Mouse (Mus musculus) kidney, adult 2 months (tissue): ENCODE results near the gene Ankrd27. TPM values are rescaled to one million over a fixed set of nuclear protein-coding genes. Genes with fewer than 3 reads are reported as not detected.

Experiments used
- DNase-seq: peaks from one replicate; pipeline ENCODE4 v3.0.0; 2021
- H3K27ac ChIP-seq: fragments of 200-500 bp; 2 replicates; pipeline ENCODE4 v1.5.1; 2012; ENCODE audit warnings: low read depth, low read length, control low read depth, inconsistent platforms; ENCODE audit not compliant: insufficient read depth
- H3K27me3 ChIP-seq: fragments of 200-500 bp; replicated peaks from 2 replicates; pipeline ENCODE4 v1.6.1; 2012; ENCODE audit warnings: mild to moderate bottlenecking, moderate library complexity, low read length, inconsistent platforms; ENCODE audit not compliant: control insufficient read depth, insufficient read depth
- H3K36me3 ChIP-seq: fragments of 200-500 bp; 2 replicates; pipeline ENCODE4 v1.6.1; 2012; ENCODE audit warnings: mild to moderate bottlenecking, moderate library complexity, low read length, inconsistent platforms; ENCODE audit not compliant: control insufficient read depth, insufficient read depth
- H3K4me1 ChIP-seq: fragments of 200-500 bp; 2 replicates; pipeline ENCODE4 v1.6.1; 2011; ENCODE audit warnings: low read length; ENCODE audit not compliant: control insufficient read depth, insufficient read depth
- H3K4me3 ChIP-seq: fragments of 200-500 bp; 2 replicates; pipeline ENCODE4 v1.5.1; 2011; ENCODE audit warnings: mild to moderate bottlenecking, low read depth, low read length, control low read depth; ENCODE audit not compliant: insufficient read depth
- CTCF ChIP-seq: fragments of 200-500 bp; conservative IDR thresholded peaks from 2 replicates; pipeline ENCODE4 v1.5.1; 2011; ENCODE audit warnings: low read depth, mild to moderate bottlenecking, control low read depth, low read length, moderate library complexity, mixed read lengths; ENCODE audit not compliant: insufficient read depth, insufficient read length
- POLR2A ChIP-seq: fragments of 200-500 bp; IDR thresholded peaks from one replicate; pipeline ENCODE4 v1.6.1; 2011; ENCODE audit warnings: low read depth, low read length, control low read depth
- WGBS: fragments of 180-500 bp; shearing (Covaris S2); methylation state at CpG from one replicate; pipeline ENCODE4 v1.1.7; 2018; 5-methylcytosine and 5-hydroxymethylcytosine counted together
- polyA plus RNA-seq: library from polyadenylated mRNA; depleted of rRNA; stranded (reverse); fragments of >200 nt; gene quantifications from 2 replicates; pipeline ENCODE4 v1.2.3, GENCODE M21; 2012; rRNA removed

Ankrd27 gene
- polyA plus RNA-seq = 18.3 and 19.1 TPM in 2 replicates

DNA sequence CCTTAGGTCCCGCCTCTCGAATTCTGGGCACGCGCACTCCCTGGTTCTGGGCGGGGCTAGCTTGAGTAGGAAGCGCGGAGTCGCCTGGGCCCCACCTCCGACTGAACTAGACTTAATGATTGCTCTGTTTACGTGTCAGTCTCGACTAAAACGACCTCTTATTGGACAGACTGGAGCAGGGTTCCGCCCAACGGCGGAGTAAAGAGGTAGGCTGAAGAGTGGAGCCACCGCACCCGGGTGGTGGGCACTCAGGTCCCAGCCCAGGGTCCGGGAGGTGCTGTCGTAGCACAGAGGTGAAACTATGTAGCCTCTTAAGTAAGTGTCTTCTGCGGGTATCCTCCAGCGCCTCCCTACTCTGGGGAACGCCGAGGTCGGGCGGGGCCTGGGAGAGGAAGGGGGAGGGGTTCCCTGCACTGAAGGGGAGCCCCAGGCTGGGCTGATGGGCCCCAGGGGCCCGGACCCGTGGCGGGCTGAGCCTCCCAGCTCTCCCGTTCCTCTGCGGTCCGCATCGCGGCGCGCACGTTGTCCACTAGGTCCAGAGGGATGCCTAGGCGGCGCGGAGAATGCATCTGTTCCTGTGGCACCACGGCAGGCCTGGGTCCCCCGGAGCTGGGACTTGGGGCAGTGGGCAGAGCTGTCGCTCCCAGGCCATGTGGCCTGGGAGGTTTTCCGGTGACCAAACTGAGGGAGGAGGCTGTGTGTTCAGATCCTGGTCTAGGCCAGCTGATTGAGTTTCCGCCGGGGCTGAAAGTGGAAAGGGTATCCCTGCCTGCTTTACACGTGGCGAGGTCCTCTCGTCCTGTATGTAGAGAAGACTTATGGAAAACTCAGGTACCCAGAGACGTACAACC lies at the start of gene Ankrd27:
Gene Ankrd27, plus strand, starts transcription at position 190 of the 851 bp plus-strand sequence.
- peak within 1 kb of the TSS; percentile 86 for H3K4me3 ChIP-seq
- under 1% methylated on average over 49 of the region's 49 CpGs for whole genome bisulfite sequencing
- no peaks in the 10 kb centered on the region for H3K27me3 ChIP-seq
- H3K27ac ChIP-seq = no peak within 1 kb of the TSS; the same call in 1 of the 2 replicates
- TF ChIP-seq POLR2A = no peak
- TF ChIP-seq CTCF = no peak
- no peaks in the 10 kb centered on the region for H3K36me3 ChIP-seq
- peak; percentile 99 for DNase-seq
- no peaks in the 10 kb centered on the region for H3K4me1 ChIP-seq

DNA sequence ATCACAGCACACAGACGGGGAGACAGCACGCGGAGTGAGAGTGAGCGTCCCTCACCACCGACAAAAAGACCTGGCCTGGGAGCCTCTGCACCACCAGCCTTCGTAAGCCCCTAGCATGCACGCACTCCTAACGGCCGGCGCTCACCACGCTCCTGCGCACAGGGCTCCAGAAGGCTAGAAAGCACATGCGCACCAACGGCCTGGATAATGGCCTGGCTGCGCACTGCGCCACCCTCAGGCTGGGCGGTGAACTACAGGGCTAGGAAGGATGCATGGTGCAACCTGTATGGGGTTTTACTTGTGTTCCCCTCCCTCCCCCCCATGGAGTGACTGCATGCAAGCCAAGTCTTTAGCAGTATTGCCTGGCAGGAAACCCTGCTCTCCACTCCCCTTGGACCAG lies 48.5 kb upstream of the Ankrd27 start, which contains the start of gene Tdrd12:
Gene Tdrd12, minus strand, starts transcription at position 184 of the 400 bp plus-strand sequence.
- WGBS = 96% methylated on average over 17 of the region's 17 CpGs
- TF ChIP-seq CTCF (0 out of 2 replicates have a peak, but pooled peaks have one; percentile 19), POLR2A (no peak)
- no peaks in the 10 kb centered on the region for H3K4me1 ChIP-seq

GRCm38 (mm10) chr7:35545881-35546280 lies 40.2 kb upstream of the Ankrd27 start:
- Histone ChIP-seq H3K36me3 (peaks cover 13% of the 10 kb centered on the region; the same call in 1 of the 2 replicates), H3K4me1 (no peaks in the 10 kb centered on the region), H3K4me3 (no peak overlapping the region), H3K27me3 (no peaks in the 10 kb centered on the region), H3K27ac (no peak overlapping the region)
- DNase-seq = peak; percentile 78
- TF ChIP-seq CTCF (peak; percentile 92), POLR2A (no peak)
- 31% methylated on average over 4 of the region's 4 CpGs for WGBS

More for the DNA sequence above, 48.5 kb upstream of the Ankrd27 start, which contains the start of gene Tdrd12:
- no peak within 1 kb of the TSS for H3K27ac ChIP-seq
- no peaks in the 10 kb centered on the region for H3K27me3 ChIP-seq
- DNase-seq = no peak
- no peak within 1 kb of the TSS for H3K4me3 ChIP-seq
- H3K36me3 ChIP-seq = no peaks in the 10 kb centered on the region

DNA sequence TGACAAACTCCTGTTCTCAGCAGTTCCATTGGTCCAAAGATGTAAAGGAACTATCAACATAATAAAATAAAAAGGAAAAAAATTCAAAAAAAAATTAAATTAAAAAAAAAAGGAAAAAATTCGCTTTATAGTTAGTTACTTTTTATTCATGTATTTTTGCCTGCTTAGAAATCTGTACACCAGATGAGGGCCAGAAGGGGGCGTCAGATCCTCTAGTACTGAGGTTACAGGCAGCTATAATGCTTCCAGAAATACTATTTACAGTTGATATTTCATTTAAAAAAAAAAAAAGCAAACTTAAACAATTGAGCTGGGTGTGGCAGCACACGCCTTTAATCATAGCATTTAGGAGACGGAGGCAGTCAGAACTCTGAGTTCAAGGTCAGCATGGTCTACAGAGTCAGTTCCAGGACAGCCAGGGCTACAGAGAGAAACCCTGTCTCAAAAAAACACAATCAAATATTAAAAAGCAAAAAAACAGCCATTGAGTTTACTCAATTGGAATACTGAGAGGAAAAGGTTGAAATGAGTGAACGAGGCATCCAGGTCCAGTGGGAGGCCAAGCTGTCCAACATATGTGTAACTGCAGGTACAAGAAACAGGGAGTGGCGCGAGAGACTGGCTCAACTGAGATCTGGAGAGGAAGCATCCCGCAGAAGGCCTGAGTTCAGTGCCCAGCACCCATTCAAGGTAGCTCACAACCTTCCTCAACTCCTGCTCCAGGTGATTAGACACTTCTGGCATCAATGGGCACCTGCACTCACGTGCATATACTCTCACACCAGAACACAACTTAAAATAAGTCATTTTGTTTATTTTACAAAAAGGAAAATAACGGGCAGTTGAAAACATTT lies 32.1 kb upstream of the Ankrd27 start:
- 0 out of 2 replicates have a peak, but pooled peaks have one; percentile 17 for TF ChIP-seq CTCF
- no peak for TF ChIP-seq POLR2A
- no peaks in the 10 kb centered on the region for H3K27me3 ChIP-seq
- peak overlapping the region; percentile 98 for H3K27ac ChIP-seq
- peak; percentile 60 for DNase-seq
- H3K4me1 ChIP-seq = peaks cover 30% of the 10 kb centered on the region
- 53% methylated on average over 10 of the region's 10 CpGs for WGBS
- peak overlapping the region; percentile 96 for H3K4me3 ChIP-seq
- peaks cover 20% of the 10 kb centered on the region for H3K36me3 ChIP-seq

- Histone ChIP-seq H3K4me3 (peak overlapping the region; percentile 96), H3K27ac (peak overlapping the region; percentile 98), H3K4me1 (peaks cover 31% of the 10 kb centered on the region), H3K27me3 (no peaks in the 10 kb centered on the region), H3K36me3 (peaks cover 16% of the 10 kb centered on the region)
- DNase-seq = peak; percentile 46
- 5% methylated on average over 28 of the region's 28 CpGs for WGBS
- TF ChIP-seq POLR2A (no peak), CTCF (no peak)
These were observed 31.4 kb upstream of the Ankrd27 start for GRCm38 (mm10) chr7:35554605-35555175.

- H3K27me3 ChIP-seq = no peaks in the 10 kb centered on the region
- WGBS = under 1% methylated on average over 93 of the region's 93 CpGs
- TF ChIP-seq POLR2A = peak; percentile 28
- TF ChIP-seq CTCF = no peak
These were observed 30.5 kb upstream of the Ankrd27 start for GRCm38 (mm10) chr7:35555224-35556204.

More at GRCm38 (mm10) chr7:35555224-35556204, 30.5 kb upstream of the Ankrd27 start:
- Histone ChIP-seq H3K36me3 (peaks cover 12% of the 10 kb centered on the region), H3K4me3 (peak overlapping the region; percentile 96), H3K27ac (peak overlapping the region; percentile 98), H3K4me1 (peaks cover 31% of the 10 kb centered on the region)
- peak; percentile 95 for DNase-seq
